Comparison of ENCODE assay signal across 27 mouse cellular contexts in the genomic region with DNA sequence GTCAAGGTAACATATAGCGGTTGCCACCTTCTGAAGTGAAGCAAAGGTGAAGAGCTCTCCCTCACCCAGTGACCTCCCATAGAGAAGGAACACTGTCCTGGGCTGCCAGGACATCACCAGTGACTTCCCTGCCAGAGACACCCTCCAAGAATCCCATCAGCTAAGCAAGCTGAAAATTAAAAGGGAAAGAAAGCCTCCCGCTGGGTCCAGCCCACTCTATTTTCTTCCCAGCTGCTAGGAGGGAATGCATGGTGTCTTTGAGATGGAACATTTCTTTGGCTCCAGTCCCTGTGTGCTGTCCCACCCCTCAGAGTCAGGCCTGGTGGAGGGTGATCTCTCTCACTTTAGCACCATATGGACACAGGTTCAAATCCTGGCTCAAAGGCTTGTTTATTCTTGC. TPM values are rescaled to one million over a fixed set of nuclear protein-coding genes. Genes with fewer than 3 reads are reported as not detected.
DNase-seq lines count a peak whose midpoint lies in the region; TF ChIP-seq lines count a peak whose summit lies in the region.
"Had no signal": no experiment of that assay in that cellular context is flagged by ENCODE, and none has a peak within 500 bp of the region (broad histone marks: within the 10 kb centered on the region; RNA-seq: fewer than 3 reads in every experiment).

No protein-coding gene starts in this region.

- H3K4me3 ChIP-seq in heart, adult 2 months: no peak overlapping the region
- no peak overlapping the region for H3K4me3 ChIP-seq in cortical plate, adult 2 months (ENCODE audit: insufficient read depth, low read length)
- H3K4me3 ChIP-seq: embryonic facial prominence, embryonic 13.5 days; gastrocnemius, adult 2 months; heart, embryonic 10.5 days; heart, embryonic 15.5 days; hindbrain, embryonic 12.5 days; liver, embryonic 12.5 days; myocyte; neural tube, embryonic 12.5 days had no signal

- WGBS in heart, adult 2 months: 72% methylated on average over 2 of the region's 2 CpGs

- DNase-seq in heart, adult 11 months: peak; percentile 61
- no peak for DNase-seq in heart, adult 2 months
- DNase-seq in left cerebral cortex, postnatal 25 days (ENCODE audit: low spot score in 2 of 2): peak; percentile 23 to 47
- DNase-seq in left cerebral cortex, adult 11 months (ENCODE audit: low spot score): no peak
- peak; percentile 76 for DNase-seq in brain, adult 2 months (ENCODE audit: low read depth, low spot score)
- no peak for DNase-seq in gastrocnemius, postnatal 36 days
- no peak for DNase-seq in ovary, adult 18-20 months (ENCODE audit: low spot score)
- DNase-seq: adrenal gland, postnatal 36 days; B cell, adult 2 months; cerebellum, adult 2 months; cerebellum, postnatal 25 days; embryo, embryonic 11 days; gastrocnemius, adult 2 months; kidney, adult 11 months; kidney, postnatal 14 days; liver, postnatal 0 days; retina, postnatal 1 day; right cerebral cortex, postnatal 14 days had no signal

- TF ChIP-seq EP300 in heart, adult 2 months (IDR thresholded peaks at IDR 0.05; ENCODE audit: insufficient read depth, low read depth, low read length): no peak

- H3K79me2 ChIP-seq in heart, adult 2 months (replicated peaks; ENCODE audit: control insufficient read depth, insufficient read depth, low read length): no peaks in the 10 kb centered on the region

- no peaks in the 10 kb centered on the region for H3K4me1 ChIP-seq in heart, adult 2 months (ENCODE audit: control insufficient read depth, insufficient read depth, low read length)
- H3K4me1 ChIP-seq in cortical plate, adult 2 months (ENCODE audit: control insufficient read depth, insufficient read depth, low read length): peaks cover 21% of the 10 kb centered on the region
- H3K4me1 ChIP-seq: liver, embryonic 12.5 days had no signal

- no peak for TF ChIP-seq POLR2A in heart, adult 2 months (IDR thresholded peaks at IDR 0.05; ENCODE audit: insufficient read depth, low read depth, low read length)
- TF ChIP-seq POLR2A in cortical plate, adult 2 months (IDR thresholded peaks at IDR 0.05; ENCODE audit: extremely low read depth, insufficient read depth, low read length): no peak

- no peak overlapping the region for H3K9ac ChIP-seq in heart, adult 2 months (ENCODE audit: low read depth, low read length)
- H3K9ac ChIP-seq: embryonic facial prominence, embryonic 13.5 days; heart, embryonic 15.5 days; hindbrain, embryonic 12.5 days; liver, embryonic 12.5 days; liver, postnatal 0 days; neural tube, embryonic 12.5 days had no signal

- intact Hi-C loops in heart, adult 2 months (cut with DNase I): no loop called here
- intact Hi-C loops in left cerebral cortex, postnatal 25 days (cut with DNase I): no loop called here
- intact Hi-C loops in gastrocnemius, postnatal 36 days (cut with DNase I): no loop called here

- H3K27ac ChIP-seq in heart, adult 2 months: no peak overlapping the region
- H3K27ac ChIP-seq in cortical plate, adult 2 months (ENCODE audit: insufficient read depth, low read length): 0 out of 2 replicates have a peak overlapping the region, but pooled peaks have one; percentile 12
- H3K27ac ChIP-seq: embryonic facial prominence, embryonic 13.5 days; gastrocnemius, adult 2 months; heart, embryonic 10.5 days; heart, embryonic 15.5 days; liver, embryonic 12.5 days; neural tube, embryonic 12.5 days had no signal

- peaks cover 5% of the 10 kb centered on the region; the same call in 1 of the 2 replicates for H3K27me3 ChIP-seq in heart, adult 2 months (ENCODE audit: control insufficient read depth, insufficient read depth, low read length)
- H3K27me3 ChIP-seq: hindbrain, embryonic 12.5 days; neural tube, embryonic 12.5 days had no signal

- TF ChIP-seq CTCF in heart, adult 2 months (IDR thresholded peaks at IDR 0.05): no peak
- TF ChIP-seq CTCF in cortical plate, adult 2 months (IDR thresholded peaks at IDR 0.05; ENCODE audit: extremely low read depth, insufficient read depth, low read length): no peak

- H3K36me3 ChIP-seq in heart, adult 2 months (ENCODE audit: control insufficient read depth, insufficient read depth, low read length): no peaks in the 10 kb centered on the region
- H3K36me3 ChIP-seq: embryonic facial prominence, embryonic 13.5 days; heart, embryonic 10.5 days; heart, embryonic 15.5 days; hindbrain, embryonic 12.5 days; liver, embryonic 12.5 days; neural tube, embryonic 12.5 days had no signal

RNA-seq across cellular contexts. Expression of a gene that starts 58.2 kb away (rescaled TPM):
- total RNA-seq in heart, adult 2 months (2021): under 1 TPM; 0.08 to 0.09 TPM
- polyA plus RNA-seq in heart, adult 2 months (2012; rRNA removed): 0.15 and 0.25 TPM in 2 replicates
- total RNA-seq in left cerebral cortex, postnatal 25 days (2021): 100 to 1,000 TPM; 153 to 166 TPM
- polyA plus RNA-seq in cortical plate, adult 2 months (2012; rRNA removed): 105 and 112 TPM in 2 replicates
- total RNA-seq in gastrocnemius, postnatal 36 days (2021): under 1 TPM in 1 of 2 experiments, not detected in 1; 0.05 TPM
- total RNA-seq: gastrocnemius, adult 2 months; megakaryocyte progenitor cell, adult 5-6 weeks had no signal
- polyA plus RNA-seq: liver, postnatal 0 days; myocyte had no signal

Comparison
In these comparisons a context has a peak if more than half of its experiments do, and no peak if none do; other contexts are left out.
1. DNase-seq: peak in heart, adult 11 months (single experiment), left cerebral cortex, postnatal 25 days (2 of 2) and brain, adult 2 months (single experiment); none in heart, adult 2 months (0 of 2), left cerebral cortex, adult 11 months (single experiment), gastrocnemius, postnatal 36 days (0 of 2) and ovary, adult 18-20 months (single experiment).
2. RNA of a gene that starts 58.2 kb away (total RNA-seq): 153 to 166 TPM in left cerebral cortex, postnatal 25 days; 0.08 to 0.09 TPM in heart, adult 2 months and 0.05 TPM in gastrocnemius, postnatal 36 days; every median in the first group is over 100 times any median in the second.